Mouse (Mus musculus) Patski (cell line): ENCODE data around the gene Dnah5. TPM values are rescaled to one million over a fixed set of nuclear protein-coding genes. Genes with fewer than 3 reads are reported as not detected.
"Not testable (repeated sequence)": the region's sequence is repeated elsewhere in the genome, so short reads cannot be mapped to it uniquely, and the experiment has no call there.

ENCODE experiments used
- ATAC-seq: fragments of 100-300 bp; one replicate; pipeline ENCODE4 v1.8.0; 2021
- CTCF ChIA-PET: fragments of 350-600 bp; sonication (Branson Sonifier 250); formaldehyde crosslinking; loops from one replicate; lab custom pipeline; 2022; ENCODE audit warnings: inconsistent platforms; lab: Charles Lee
- POLR2A ChIA-PET: fragments of 350-600 bp; sonication (Branson Sonifier 250); formaldehyde crosslinking; loops from one replicate; lab custom pipeline; 2022; ENCODE audit warnings: antibody characterized with exemption, inconsistent platforms; lab: Charles Lee
- DNase-seq: peaks from one replicate; pipeline ENCODE4 v3.0.0-alpha.2; 2011; ENCODE audit warnings: low read depth, low spot score
- H3K27me3 ChIP-seq: fragments of 371-371 bp; one replicate; pipeline ENCODE4 v1.5.1; 2021
- CTCF ChIP-seq: fragments of 100-300 bp; IDR thresholded peaks from one replicate; pipeline ENCODE4 v1.5.1; 2021
- in situ Hi-C: fragments of 300-500 bp; cut with MboI; formaldehyde crosslinking; loops from 3 replicates; pipeline ENCODE4 v1.11.1; 2018; ENCODE audit warnings: low pct_unique_long_range_greater_than_20kb, mixed read lengths
- polyA plus RNA-seq: library from polyadenylated mRNA; unstranded; gene quantifications from one replicate; pipeline ENCODE4 v1.2.3, GENCODE M21; 2021

The Dnah5 gene
- polyA plus RNA-seq, 1 experiment from 2014 or later: 0.14 TPM

DNA sequence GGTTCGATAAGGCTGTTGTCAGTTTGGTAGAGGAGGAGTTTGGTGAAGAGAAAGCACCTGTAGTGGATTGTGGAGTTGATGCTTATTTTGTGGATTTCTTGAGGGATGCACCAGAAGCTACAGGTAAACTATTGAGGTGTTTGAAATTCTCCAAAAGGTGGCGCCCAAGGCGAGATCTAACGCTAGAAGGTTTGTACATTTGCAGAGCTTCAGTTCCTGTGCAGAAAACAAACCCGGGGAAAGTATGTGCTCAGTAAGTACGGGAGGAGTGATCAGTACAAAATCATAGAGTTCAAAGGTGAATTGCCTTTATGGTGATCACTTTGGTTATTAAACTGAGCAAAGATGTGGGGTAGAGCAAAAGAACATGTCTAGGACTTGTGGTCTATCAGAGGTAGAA lies 166.9 kb downstream of the Dnah5 start:
- in situ Hi-C loops: no loop called here
- ATAC-seq (no peak), DNase-seq (no peak)
- H3K27me3 ChIP-seq: peaks cover 7% of the 10 kb centered on the region
- ChIA-PET POLR2A (no interaction called here), CTCF (no interaction called here)
- TF ChIP-seq CTCF: no peak

DNA sequence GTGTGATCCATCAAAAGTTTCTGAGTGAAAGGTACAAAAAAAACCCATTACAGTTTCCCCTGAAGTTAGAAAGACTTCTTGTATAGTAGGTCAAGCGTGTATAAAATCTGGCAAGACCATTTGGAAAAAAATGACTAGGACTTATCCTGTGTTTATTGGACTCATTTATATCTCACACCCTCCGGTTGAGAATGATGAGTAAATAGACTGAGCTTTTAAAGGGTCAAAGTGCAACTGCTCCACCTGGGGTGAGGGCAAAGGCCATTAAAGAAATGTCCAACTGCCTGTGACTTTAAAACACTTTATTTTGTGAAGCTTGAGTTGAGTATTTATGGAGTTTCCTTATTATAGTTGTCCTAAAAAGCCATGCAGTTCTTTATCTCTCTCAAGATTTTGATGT lies 168.0 kb downstream of the Dnah5 start:
- TF ChIP-seq CTCF: no peak
- H3K27me3 ChIP-seq: peaks cover 7% of the 10 kb centered on the region
- DNase-seq (no peak), ATAC-seq (no peak)
- POLR2A ChIA-PET: interaction anchor here (0.5 kb wide), 1 partner anchor 1610 kb away, joined by 3 read pairs; no protein-coding TSS in a partner anchor
- CTCF ChIA-PET: no interaction called here
- in situ Hi-C loops: no loop called here

DNA sequence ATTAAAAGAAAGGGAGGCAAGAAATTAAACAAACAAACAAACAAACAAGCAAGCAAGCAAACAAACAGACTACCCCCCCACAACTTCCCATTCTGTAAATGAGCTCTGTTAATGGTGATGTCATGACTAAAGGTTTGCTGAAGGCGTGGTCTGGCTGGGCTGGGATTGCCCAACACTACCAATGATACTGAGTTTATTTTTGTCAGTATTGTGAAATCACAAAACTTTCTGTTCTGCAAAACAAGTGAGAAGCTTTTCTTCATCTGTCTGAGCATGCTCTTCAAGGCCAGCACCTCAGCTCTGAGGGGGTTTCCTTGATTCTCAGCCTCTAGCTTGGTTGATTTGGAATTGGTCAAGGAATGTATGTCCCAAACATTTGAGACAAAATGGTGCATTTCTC lies 170.8 kb downstream of the Dnah5 start:
- ChIA-PET POLR2A (no interaction called here), CTCF (no interaction called here)
- H3K27me3 ChIP-seq: no peaks in the 10 kb centered on the region
- ATAC-seq (no peak), DNase-seq (no peak)
- TF ChIP-seq CTCF: no peak
- in situ Hi-C loops: no loop called here

DNA sequence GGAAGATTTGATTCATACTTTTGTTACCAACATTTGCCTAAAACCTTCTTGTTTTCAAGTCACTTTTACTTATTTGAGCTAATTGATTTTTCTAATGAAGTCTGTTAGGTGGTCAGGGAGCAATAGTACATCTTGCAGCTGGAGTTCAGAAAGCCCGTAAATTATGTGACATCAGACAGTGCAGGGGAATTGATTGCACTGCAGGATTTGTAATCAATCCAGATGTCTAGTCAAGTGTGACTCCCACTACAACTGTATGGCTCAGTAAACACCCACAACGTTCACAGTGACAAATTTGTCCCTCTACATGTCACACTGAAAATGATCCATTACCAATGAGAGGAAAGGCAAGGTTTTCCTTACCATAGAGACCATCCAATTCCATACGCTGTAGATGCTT lies 177.4 kb downstream of the Dnah5 start:
- in situ Hi-C loops: no loop called here
- TF ChIP-seq CTCF: no peak
- ATAC-seq (no peak), DNase-seq (no peak)
- peaks cover 1% of the 10 kb centered on the region for H3K27me3 ChIP-seq
- ChIA-PET CTCF (no interaction called here), POLR2A (no interaction called here)

DNA sequence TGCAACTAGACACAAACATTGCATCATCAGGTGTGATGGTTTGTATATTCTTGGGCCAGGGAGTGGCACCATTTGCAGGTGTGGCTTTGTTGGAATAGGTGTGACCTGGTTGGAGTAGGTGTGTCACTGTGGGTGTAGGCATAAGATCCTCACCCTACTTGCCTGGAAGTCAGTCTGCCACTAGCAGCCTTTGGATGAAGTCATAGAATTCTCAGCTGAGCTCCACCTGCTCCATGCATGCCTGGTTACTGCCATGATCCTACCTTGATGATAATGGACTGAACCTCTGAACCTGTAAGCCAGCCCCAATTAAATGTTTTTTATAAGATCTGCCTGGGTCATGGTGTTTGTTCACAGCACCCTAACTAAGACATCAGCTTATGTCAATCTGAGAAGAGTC lies 190.2 kb downstream of the Dnah5 start:
- in situ Hi-C loops, ATAC-seq, DNase-seq, POLR2A ChIA-PET: not testable (repeated sequence)
- CTCF ChIA-PET: interaction anchor here (1.2 kb wide), 1 partner anchor 17 kb away, joined by 3 read pairs; no protein-coding TSS in a partner anchor
- H3K27me3 ChIP-seq: peaks cover 15% of the 10 kb centered on the region

DNA sequence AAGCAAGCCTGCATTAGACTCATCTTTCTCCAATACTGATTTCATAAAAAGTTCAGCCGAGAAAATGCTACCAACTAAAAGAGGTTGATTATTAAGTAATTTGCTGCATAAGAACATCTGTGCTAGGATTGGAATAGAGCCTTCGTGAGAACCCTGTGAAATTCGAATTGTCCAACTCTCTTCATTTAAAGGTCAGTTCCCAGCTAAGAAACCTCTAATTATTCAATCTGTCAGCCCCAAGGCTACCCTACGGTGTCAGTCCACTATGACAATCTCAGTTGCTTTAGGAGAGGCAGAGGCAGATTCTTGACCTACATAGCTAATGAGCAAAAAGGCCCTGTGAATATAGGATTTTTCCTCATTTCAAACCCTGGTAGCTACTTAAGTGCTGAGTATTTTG lies 191.9 kb downstream of the Dnah5 start:
- no peak for TF ChIP-seq CTCF
- ChIA-PET CTCF (interaction anchor here (1.6 kb wide), 1 partner anchor 10 kb away, joined by 4 read pairs; no protein-coding TSS in a partner anchor), POLR2A (no interaction called here)
- ATAC-seq (no peak), DNase-seq (no peak)
- peaks cover 17% of the 10 kb centered on the region for H3K27me3 ChIP-seq
- in situ Hi-C loops: no loop called here

DNA sequence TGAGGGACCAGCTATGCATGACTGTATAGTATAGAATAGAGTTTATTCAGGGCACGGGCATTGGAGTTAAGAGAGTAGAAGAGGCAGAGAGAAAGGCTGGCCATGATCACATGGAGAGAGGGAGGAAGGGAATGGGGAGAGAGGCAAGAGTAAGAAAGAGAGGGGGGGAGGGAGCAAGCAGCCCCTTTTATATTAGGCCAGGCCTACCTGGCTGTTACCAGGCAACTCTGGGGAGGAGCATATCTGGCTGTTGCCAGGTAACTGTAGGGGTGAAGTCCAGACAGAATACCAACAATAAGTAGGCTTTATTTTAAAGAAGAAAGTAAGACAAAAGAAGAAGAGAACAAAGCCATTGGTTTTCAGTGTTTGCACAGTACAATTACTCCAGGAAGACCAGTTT lies 194.9 kb downstream of the Dnah5 start:
- no peak for TF ChIP-seq CTCF
- ATAC-seq (no peak), DNase-seq (no peak)
- ChIA-PET POLR2A (interaction anchor here (1.4 kb wide), 1 partner anchor 13 kb away, joined by 4 read pairs; no protein-coding TSS in a partner anchor), CTCF (no interaction called here)
- peaks cover 14% of the 10 kb centered on the region for H3K27me3 ChIP-seq
- in situ Hi-C loops: no loop called here

DNA sequence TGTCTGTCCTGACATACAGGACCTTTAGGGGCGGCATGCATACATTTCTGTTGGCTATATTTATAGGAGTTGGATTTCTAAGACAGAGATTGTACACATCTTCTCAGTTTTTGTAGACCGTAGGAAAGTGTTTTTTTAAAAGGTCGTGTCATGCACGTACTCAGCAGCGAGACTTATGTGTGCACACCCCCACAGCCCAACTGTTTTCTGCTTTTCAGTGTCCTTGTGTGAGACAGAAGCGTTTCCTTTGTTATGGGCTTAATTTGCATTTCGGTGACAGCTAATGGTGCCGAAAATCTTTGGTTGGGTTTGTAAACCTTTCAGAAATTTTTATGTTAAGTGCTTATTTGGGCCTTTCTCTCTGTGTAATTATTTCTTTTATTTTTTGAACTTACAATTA lies 195.7 kb downstream of the Dnah5 start:
- CTCF ChIA-PET: no interaction called here
- no peak for TF ChIP-seq CTCF
- ATAC-seq (no peak), DNase-seq (no peak)
- H3K27me3 ChIP-seq: peaks cover 14% of the 10 kb centered on the region
- POLR2A ChIA-PET: no interaction called here
- in situ Hi-C loops: no loop called here

DNA sequence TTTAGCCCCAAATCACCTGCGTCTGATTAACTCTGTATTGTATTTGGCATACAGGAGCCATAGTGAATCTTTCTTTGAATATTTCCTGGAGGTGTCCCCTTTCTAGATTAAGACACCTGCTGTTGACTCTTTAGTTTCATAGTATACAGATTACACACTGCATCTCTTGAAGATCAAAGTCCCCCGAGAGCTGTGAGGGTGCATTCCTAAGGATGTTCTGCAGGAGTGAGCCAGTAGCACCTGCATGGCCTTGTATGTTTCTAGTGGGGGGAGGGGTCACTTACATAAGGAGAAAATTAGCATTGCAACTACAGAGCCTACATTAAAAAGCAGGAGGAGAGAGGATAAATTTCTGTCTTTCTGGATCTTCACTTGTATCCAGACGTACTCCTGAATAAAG lies 201.1 kb downstream of the Dnah5 start:
- POLR2A ChIA-PET: no interaction called here
- DNase-seq (no peak), ATAC-seq (no peak)
- in situ Hi-C loops: no loop called here
- peaks cover 5% of the 10 kb centered on the region for H3K27me3 ChIP-seq
- TF ChIP-seq CTCF: no peak
- CTCF ChIA-PET: no interaction called here

DNA sequence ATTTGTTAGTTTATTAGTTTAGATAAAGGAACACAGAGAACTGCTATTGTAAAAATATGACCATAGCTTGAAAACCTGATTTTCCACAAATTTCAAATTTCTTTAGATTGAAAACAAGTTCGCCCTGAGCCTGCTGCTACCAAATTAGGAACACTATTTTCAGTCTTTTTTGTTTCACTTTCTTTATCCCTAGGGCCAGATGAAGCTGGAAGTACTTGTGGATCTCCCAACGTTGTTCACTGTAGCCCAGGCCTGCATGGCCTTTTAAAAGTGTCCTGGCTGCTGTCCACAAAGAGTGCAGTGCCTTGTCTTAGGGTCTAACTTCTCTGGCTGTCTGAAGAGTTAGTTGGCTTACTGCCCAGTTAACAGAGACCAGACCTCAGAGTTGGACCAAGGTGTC lies 201.6 kb downstream of the Dnah5 start:
- no peak for TF ChIP-seq CTCF
- ChIA-PET CTCF (no interaction called here), POLR2A (no interaction called here)
- no peak for DNase-seq
- no peak for ATAC-seq
- peaks cover 8% of the 10 kb centered on the region for H3K27me3 ChIP-seq
- in situ Hi-C loops: no loop called here

DNA sequence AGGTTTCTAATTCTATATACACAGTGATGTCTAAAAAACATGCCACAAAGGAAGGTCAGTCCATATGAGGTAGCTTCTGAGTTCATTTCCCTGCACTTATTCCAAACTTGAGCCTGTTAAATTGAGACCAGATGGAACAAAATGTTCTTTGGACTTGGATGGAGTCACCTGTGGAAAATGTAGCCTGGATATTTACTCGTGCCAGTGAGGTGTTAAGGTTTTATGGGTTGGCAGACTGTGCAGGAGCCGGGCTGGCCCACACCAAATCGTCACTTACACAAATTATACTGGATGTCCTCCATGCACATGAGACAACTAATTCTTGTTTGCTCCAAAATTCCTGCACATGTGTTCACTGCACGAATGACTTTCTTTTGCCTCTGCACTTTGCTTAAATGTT lies 236.2 kb downstream of the Dnah5 start:
- no peak for TF ChIP-seq CTCF
- DNase-seq: no peak
- H3K27me3 ChIP-seq: peaks cover 40% of the 10 kb centered on the region
- CTCF ChIA-PET: no interaction called here
- in situ Hi-C loops: no loop called here
- POLR2A ChIA-PET: no interaction called here
- ATAC-seq: no peak

DNA sequence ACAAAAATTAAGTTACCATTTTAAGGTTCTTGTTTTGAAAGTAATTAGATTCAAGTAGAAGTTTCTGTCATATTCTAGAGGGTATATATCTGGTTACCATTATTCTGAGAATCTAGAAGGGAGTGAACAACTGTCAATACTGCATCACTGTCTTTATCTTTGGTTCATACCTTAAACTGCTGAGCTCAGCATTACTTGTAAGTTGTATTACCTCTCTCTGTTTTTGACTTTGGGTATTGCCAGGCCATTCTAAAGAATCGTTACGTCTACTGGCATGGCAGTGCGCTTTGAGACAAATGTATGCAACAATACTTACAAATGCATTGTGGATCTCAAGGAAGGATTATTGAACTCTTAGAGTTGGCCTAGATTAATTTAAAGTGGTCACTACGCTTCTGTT lies 240.9 kb downstream of the Dnah5 start:
- H3K27me3 ChIP-seq: peaks cover 16% of the 10 kb centered on the region
- ATAC-seq: no peak
- ChIA-PET CTCF (no interaction called here), POLR2A (interaction anchor here (0.6 kb wide), 1 partner anchor 10 kb away, joined by 5 read pairs; no protein-coding TSS in a partner anchor)
- in situ Hi-C loops: no loop called here
- no peak for DNase-seq
- no peak for TF ChIP-seq CTCF

DNA sequence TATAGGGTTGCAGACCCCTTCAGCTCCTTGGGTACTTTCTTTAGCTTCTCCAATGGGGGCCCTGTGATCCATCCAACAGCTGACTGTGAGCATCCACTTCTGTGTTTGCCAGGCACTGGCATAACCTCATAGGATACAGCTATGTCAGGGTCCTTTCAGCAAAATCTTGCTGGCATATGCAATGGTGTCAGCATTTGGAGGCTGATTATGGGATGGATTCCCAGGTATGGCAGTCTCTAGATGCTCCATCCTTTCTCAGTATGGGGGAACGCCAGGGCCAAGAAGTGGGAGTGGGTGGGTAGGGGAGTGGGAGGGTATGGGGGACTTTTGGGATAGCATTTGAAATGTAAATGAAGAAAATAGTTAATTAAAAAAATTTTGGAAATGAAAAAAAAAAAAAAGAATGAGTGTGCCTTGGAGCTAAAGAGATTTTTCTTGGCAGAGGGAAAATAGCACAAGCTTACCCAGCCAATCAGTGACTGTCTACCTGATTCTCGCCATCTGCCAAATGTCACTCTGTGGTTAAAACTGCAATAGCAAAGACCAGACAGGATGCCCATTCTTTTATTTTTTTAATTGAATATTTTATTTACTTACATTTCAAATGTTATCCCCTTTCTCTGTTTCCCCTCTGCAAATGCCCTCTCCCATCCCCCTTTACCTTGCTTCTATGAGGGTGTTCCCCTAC lies 257.7 kb downstream of the Dnah5 start:
- DNase-seq, POLR2A ChIA-PET, in situ Hi-C loops, ATAC-seq: not testable (repeated sequence)
- CTCF ChIA-PET: interaction anchor here (1.6 kb wide), 1 partner anchor 12 kb away, joined by 5 read pairs; no protein-coding TSS in a partner anchor
- peaks cover 14% of the 10 kb centered on the region for H3K27me3 ChIP-seq
